Mouse (Mus musculus) urinary bladder, postnatal 4 days (tissue): ENCODE measurements at regions not wholly inside any gene's neighbourhood (a gene's known extent, or its start where the extent isn't known, plus 50 kb on each side); places are given as distances from the start of the nearest gene placed in this dataset.
A peak's percentile ranks its signal among the peaks of the same experiment; 100 is the strongest.

Experiments
- DNase-seq, 2 experiments: peaks; one replicate each; pipeline ENCODE4 v3.0.0; 2021 to 2022; ENCODE audit warnings: low spot score in 2 of 2

DNA sequence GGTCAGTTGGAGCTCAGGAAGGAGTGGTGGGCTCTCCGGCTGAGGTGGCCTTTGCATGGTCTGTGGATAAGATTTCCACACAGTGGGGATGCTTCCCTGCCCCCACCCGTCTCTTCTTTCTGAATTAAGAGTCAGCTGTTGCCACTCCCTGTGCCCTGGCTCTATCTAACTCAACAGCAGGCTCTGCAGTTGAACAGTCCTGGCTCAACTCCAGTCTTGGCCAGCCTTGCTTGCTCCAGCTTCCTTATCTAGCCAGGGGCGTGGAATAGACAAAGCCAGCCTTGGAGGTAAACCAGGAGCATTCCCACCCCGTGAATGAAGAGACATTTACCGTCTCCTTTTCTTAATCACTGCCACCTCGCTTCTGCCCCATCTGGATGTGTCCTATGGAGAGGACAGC is 89.7 kb downstream of the Mn1 start:
- DNase-seq, result no peak

GRCm38 (mm10) chr5:111507332-111507731 is 90.2 kb downstream of the Mn1 start:
- DNase-seq, result no peak

GRCm38 (mm10) chr5:111509014-111509561 is 91.9 kb downstream of the Mn1 start:
- no peak for DNase-seq

DNA sequence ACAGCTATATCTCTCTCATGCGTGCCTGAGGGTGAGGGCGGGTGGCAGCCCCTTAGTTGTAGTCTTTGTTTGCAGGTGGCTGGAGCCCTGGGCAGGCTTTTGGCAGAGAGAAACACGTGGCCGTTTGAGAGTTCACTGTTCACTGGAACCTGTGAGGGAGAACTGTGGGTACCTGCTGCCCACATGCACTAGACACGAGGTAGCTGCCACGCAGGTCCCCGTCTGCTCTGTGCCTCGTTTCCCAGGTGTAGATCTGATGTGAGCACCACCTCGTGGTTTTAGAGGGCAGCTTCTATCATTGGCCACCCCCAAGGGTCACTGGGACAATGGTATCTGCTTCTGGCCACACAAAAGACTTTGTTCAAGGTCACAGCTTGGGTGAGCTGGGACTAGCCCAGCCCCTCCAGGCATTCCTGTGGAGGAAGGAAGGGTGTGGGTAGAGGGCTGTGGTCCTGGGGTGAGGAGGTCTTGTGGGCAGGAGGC is 92.5 kb downstream of the Mn1 start:
- DNase-seq, result no peak

- DNase-seq, result no peak
These were observed 93.2 kb downstream of the Mn1 start for GRCm38 (mm10) chr5:111510183-111510878.

DNA sequence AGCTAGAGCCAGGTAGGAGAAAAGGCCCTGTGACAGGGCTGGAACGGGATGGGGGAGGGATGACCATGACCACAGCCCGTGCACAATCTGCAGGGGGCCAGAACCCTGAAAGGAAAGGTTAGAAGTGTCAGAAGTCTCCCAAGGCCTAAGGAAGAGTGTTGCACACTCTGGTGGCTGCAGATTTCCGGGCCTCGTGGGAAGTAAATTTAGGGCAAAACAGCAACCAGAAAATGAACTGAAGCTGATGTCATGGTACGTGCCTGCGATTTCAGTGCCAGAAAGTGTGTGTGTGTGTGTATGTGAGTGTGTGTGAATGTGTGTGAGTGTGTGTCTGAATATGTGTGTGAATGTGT is 93.7 kb downstream of the Mn1 start:
- DNase-seq, result no peak

- DNase-seq, result no peak
These were observed 94.8 kb downstream of the Mn1 start for GRCm38 (mm10) chr5:111511982-111512381.

- DNase-seq, result no peak
These were observed 96.8 kb downstream of the Mn1 start for GRCm38 (mm10) chr5:111513976-111514375.

DNA sequence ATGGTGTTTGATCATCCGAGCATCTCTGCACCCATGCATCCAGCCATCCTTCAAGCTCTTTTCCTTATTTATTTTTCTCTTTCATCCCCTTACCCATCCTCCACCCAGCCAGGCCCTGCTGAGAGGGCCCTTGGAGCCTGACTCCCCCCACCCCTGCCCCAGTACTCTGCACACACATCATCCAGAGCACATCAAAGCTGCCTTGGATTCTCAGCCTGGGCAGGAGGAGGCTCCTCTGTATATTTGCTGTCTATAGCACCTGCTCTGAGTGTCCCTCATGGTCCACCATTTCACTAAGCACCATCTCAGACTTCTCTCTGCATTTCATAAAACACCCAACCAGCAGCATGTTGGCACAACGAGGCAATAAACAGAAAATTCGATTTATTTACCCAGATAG is 101.9 kb downstream of the Mn1 start:
- DNase-seq, result no peak

DNA sequence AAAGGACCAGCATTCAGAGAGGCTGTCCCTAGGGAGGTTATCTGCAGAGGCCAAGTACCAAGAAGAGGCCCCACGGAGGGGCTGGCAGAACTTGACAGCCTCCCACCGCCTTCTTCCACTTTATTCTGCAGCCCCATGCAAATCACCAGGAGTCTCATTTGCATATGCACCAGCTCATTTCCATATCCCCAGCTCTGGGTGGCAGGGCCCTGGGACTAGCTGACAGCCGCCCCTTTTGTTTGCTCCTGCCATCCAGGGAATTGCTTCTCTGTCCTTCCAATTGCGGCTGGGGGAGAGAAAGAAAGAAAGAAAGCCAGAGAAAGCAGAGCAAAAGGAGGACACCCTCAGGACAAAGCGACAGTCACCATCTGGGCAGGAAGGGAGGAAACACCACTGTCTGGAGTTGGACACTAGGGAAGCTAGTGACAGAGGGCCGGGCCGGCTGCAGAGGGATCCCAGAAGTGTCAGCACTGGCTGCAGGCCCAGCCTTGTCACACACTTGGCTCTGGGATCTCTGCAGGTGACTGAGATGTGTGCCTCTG is 102.4 kb downstream of the Mn1 start:
- DNase-seq, result no peak

GRCm38 (mm10) chr5:111521866-111522265 is 104.7 kb downstream of the Mn1 start:
- no peak for DNase-seq

- DNase-seq, result no peak
These were observed 105.4 kb downstream of the Mn1 start for GRCm38 (mm10) chr5:111522586-111522985.

- no peak for DNase-seq
These were observed 110.6 kb downstream of the Mn1 start for GRCm38 (mm10) chr5:111527741-111528140.

- peak in 1 of 2 experiments; percentile 49 for DNase-seq
These were observed 111.9 kb downstream of the Mn1 start for GRCm38 (mm10) chr5:111529096-111529495.

GRCm38 (mm10) chr5:111530628-111531524 is 113.7 kb downstream of the Mn1 start:
- DNase-seq, result no peak

GRCm38 (mm10) chr5:111532446-111533035 is 115.4 kb downstream of the Mn1 start:
- DNase-seq, result no peak

GRCm38 (mm10) chr5:111535978-111536377 is 118.8 kb downstream of the Mn1 start:
- DNase-seq, result no peak

DNA sequence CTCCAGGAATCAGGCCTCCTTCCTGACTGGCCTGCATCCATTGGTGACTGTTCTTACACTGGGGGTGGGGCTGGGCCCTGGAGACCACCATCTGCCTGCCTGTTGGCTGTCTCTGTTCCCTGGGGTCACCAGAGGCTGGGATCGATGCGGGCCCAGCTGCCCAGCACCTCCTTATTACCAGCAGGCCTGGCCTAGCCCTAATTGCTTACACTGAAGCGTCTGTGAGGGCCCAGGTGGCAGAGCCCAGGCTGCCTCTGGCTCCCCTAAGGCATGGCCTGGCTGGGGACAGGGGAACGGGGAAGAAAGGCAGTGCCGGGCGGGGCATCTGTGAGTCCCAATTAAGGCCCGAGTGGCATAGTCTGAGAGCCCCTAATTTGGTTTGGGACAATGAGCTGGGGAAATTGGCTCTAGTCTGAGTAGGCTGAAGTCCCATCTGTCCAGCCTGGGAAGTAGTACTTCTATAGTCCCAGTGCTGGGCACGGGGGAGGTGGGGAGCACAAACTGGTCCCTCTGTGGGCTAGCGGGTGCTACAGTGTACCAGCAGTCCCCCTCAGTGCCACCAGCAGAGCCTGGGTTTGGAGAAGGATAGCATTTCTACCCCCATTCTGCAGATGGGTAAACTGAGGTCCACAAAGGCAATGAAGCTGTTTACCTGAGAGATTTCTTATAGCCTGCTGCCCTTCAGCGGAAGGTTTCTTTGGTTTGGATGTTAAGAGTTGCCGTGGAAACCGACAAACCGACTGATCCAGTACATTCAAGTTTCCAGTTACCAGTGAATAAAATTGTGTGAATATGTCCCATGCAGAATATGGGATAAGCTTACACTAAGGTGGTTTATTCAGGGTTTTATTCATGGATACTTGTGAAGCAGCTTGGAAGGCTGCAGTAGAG is 121.6 kb downstream of the Mn1 start:
- DNase-seq, result no peak

GRCm38 (mm10) chr5:111540486-111540885 is 123.3 kb downstream of the Mn1 start:
- DNase-seq, result no peak

DNA sequence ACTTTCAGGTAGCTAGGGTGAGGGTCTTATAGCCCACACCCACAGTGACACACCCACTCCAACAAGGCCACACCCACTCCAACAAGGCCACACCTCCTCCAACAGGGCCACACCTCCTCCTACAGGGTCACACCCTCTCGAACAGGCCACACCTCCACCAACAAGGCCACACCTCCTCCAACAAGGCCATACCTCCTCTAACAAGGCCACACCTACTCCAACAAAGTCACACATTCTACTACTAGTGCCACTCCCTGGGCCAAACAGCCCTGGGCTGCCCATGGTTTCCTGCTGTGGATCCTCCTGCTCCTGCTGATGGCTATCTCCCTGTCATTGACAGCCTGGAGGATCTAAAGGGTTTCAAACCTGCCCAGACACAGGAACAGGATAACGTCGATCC is 124.9 kb downstream of the Mn1 start:
- DNase-seq, result no peak
